Mouse (Mus musculus): ENCODE measurements around the gene Dip2a.
A peak's percentile ranks its signal among the peaks of the same experiment; 100 is the strongest.

Dip2a gene

GRCm38 (mm10) chr10:76344711-76345539, at the start of gene Dip2a:
TSS of gene Dip2a (minus strand) at chr10:76345291.
- peak; percentile 100 for DNase-seq

GRCm38 (mm10) chr10:76392596-76392995, 47.5 kb upstream of the Dip2a start:
- DNase-seq, result no peak

- DNase-seq, result no peak
Measured at GRCm38 (mm10) chr10:76391786-76392185, 46.7 kb upstream of the Dip2a start.

GRCm38 (mm10) chr10:76391166-76391565, 46.1 kb upstream of the Dip2a start:
- no peak for DNase-seq

- DNase-seq, result no peak
Measured at GRCm38 (mm10) chr10:76374981-76375380, 29.9 kb upstream of the Dip2a start.

- DNase-seq, result no peak
Measured at GRCm38 (mm10) chr10:76371736-76372135, 26.6 kb upstream of the Dip2a start.

GRCm38 (mm10) chr10:76368766-76369165, 23.7 kb upstream of the Dip2a start:
- DNase-seq, result no peak

- DNase-seq, result no peak
Measured at GRCm38 (mm10) chr10:76363233-76363632, 18.1 kb upstream of the Dip2a start.

- DNase-seq, result no peak
Measured at GRCm38 (mm10) chr10:76358468-76358867, 13.4 kb upstream of the Dip2a start.

GRCm38 (mm10) chr10:76357286-76357875, 12.3 kb upstream of the Dip2a start:
- DNase-seq, result no peak

- no peak for DNase-seq
Measured at GRCm38 (mm10) chr10:76354974-76355373, 9.9 kb upstream of the Dip2a start.

- no peak for DNase-seq
Measured at GRCm38 (mm10) chr10:76353986-76354385, 8.9 kb upstream of the Dip2a start.

GRCm38 (mm10) chr10:76351953-76352352, 6.9 kb upstream of the Dip2a start:
- peak; percentile 91 for DNase-seq

GRCm38 (mm10) chr10:76346589-76346988, 1.5 kb upstream of the Dip2a start:
- peak; percentile 87 for DNase-seq

GRCm38 (mm10) chr10:76346043-76346491, 976 bp upstream of the Dip2a start:
- DNase-seq, result peak; percentile 90

- no peak for DNase-seq
Measured at GRCm38 (mm10) chr10:76345540-76345902, 430 bp upstream of the Dip2a start.

- DNase-seq, result no peak
Measured at GRCm38 (mm10) chr10:76334350-76334749, 10.7 kb downstream of the Dip2a start.

- no peak for DNase-seq
Measured at GRCm38 (mm10) chr10:76332040-76332439, 13.1 kb downstream of the Dip2a start.

- no peak for DNase-seq
Measured at GRCm38 (mm10) chr10:76329093-76329492, 16.0 kb downstream of the Dip2a start.

GRCm38 (mm10) chr10:76328574-76328973, 16.5 kb downstream of the Dip2a start:
- no peak for DNase-seq

- DNase-seq, result no peak
Measured at GRCm38 (mm10) chr10:76326304-76327006, 18.6 kb downstream of the Dip2a start.

- no peak for DNase-seq
Measured at GRCm38 (mm10) chr10:76317623-76318022, 27.5 kb downstream of the Dip2a start.

- DNase-seq, result no peak
Measured at GRCm38 (mm10) chr10:76316194-76316593, 28.9 kb downstream of the Dip2a start.

- DNase-seq, result no peak
Measured at GRCm38 (mm10) chr10:76306738-76307137, 38.4 kb downstream of the Dip2a start.
